Mouse (Mus musculus) CH12.LX (cell line): ENCODE results near the gene Gm9803.

Source experiments
- CTCF ChIP-seq, 2 experiments: IDR thresholded peaks in 1 of 2; conservative IDR thresholded peaks in 1 of 2; 2 replicates each; pipeline ENCODE4 v1.5.1; 2011 to 2012; ENCODE audit warnings: low read depth in 2 of 2, low read length in 2 of 2, improper control_type of control experiment in 1 of 2, inconsistent platforms in 1 of 2, mild to moderate bottlenecking in 1 of 2, moderate library complexity in 1 of 2
- POLR2AphosphoS2 ChIP-seq: IDR thresholded peaks from 2 replicates; pipeline ENCODE4 v1.6.1; 2011; ENCODE audit warnings: low read depth, low read length, improper control_type of control experiment
- ZNF384 ChIP-seq: IDR thresholded peaks from 2 replicates; pipeline ENCODE4 v1.6.1; 2012; ENCODE audit warnings: low read depth, low read length, improper control_type of control experiment, inconsistent platforms

GRCm38 (mm10) chr10:43488258-43488657 is 35.6 kb upstream of the Gm9803 start:
- no peak for TF ChIP-seq ZNF384
- TF ChIP-seq CTCF (conservative IDR thresholded peaks at IDR 0.05 in 1 of 2, IDR thresholded peaks at IDR 0.05 in 1 of 2; ENCODE audit: low read depth in 2 of 2, low read length in 2 of 2) = no peak
- no peak for TF ChIP-seq POLR2AphosphoS2
